Mouse (Mus musculus): ENCODE measurements at regions not wholly inside any gene's neighbourhood (a gene's known extent, or its start where the extent isn't known, plus 50 kb on each side); places are given as distances from the start of the nearest gene placed in this dataset.

GRCm38 (mm10) chr9:41803680-41804460 is 320.2 kb downstream of the Sorl1 start:
- no peak for TF ChIP-seq GATA4 (IDR thresholded peaks at IDR 0.05; ENCODE audit: insufficient replicate concordance, low read length)

GRCm38 (mm10) chr9:41801376-41801775 is 322.7 kb downstream of the Sorl1 start:
- TF ChIP-seq GATA4 (IDR thresholded peaks at IDR 0.05; ENCODE audit: insufficient replicate concordance, low read length) = no peak

GRCm38 (mm10) chr9:41792830-41793213 is 331.3 kb downstream of the Sorl1 start:
- no peak for TF ChIP-seq GATA4 (IDR thresholded peaks at IDR 0.05; ENCODE audit: insufficient replicate concordance, low read length)

GRCm38 (mm10) chr9:41792173-41792829 is 331.8 kb downstream of the Sorl1 start:
- no peak for TF ChIP-seq GATA4 (IDR thresholded peaks at IDR 0.05; ENCODE audit: insufficient replicate concordance, low read length)

- no peak for TF ChIP-seq GATA4 (IDR thresholded peaks at IDR 0.05; ENCODE audit: insufficient replicate concordance, low read length)
These were observed 332.5 kb downstream of the Sorl1 start for GRCm38 (mm10) chr9:41791501-41792172.

- TF ChIP-seq GATA4 (IDR thresholded peaks at IDR 0.05; ENCODE audit: insufficient replicate concordance, low read length) = no peak
These were observed 339.0 kb downstream of the Sorl1 start for GRCm38 (mm10) chr9:41785131-41785530.

- TF ChIP-seq GATA4 (IDR thresholded peaks at IDR 0.05; ENCODE audit: insufficient replicate concordance, low read length) = no peak
These were observed 351.7 kb downstream of the Sorl1 start for GRCm38 (mm10) chr9:41772281-41772902.

GRCm38 (mm10) chr9:41771276-41771675 is 352.8 kb downstream of the Sorl1 start:
- TF ChIP-seq GATA4 (IDR thresholded peaks at IDR 0.05; ENCODE audit: insufficient replicate concordance, low read length) = no peak

- no peak for TF ChIP-seq GATA4 (IDR thresholded peaks at IDR 0.05; ENCODE audit: insufficient replicate concordance, low read length)
These were observed 355.8 kb downstream of the Sorl1 start for GRCm38 (mm10) chr9:41768316-41768715.

GRCm38 (mm10) chr9:41766533-41766920 is 357.6 kb downstream of the Sorl1 start:
- no peak for TF ChIP-seq GATA4 (IDR thresholded peaks at IDR 0.05; ENCODE audit: insufficient replicate concordance, low read length)

- no peak for TF ChIP-seq GATA4 (IDR thresholded peaks at IDR 0.05; ENCODE audit: insufficient replicate concordance, low read length)
These were observed 358.1 kb downstream of the Sorl1 start for GRCm38 (mm10) chr9:41765816-41766532.

- TF ChIP-seq GATA4 (IDR thresholded peaks at IDR 0.05; ENCODE audit: insufficient replicate concordance, low read length) = no peak
These were observed 363.0 kb downstream of the Sorl1 start for GRCm38 (mm10) chr9:41761050-41761576.

- no peak for TF ChIP-seq GATA4 (IDR thresholded peaks at IDR 0.05; ENCODE audit: insufficient replicate concordance, low read length)
These were observed 369.6 kb downstream of the Sorl1 start for GRCm38 (mm10) chr9:41754434-41755002.

- TF ChIP-seq GATA4 (IDR thresholded peaks at IDR 0.05; ENCODE audit: insufficient replicate concordance, low read length) = no peak
These were observed 378.0 kb downstream of the Sorl1 start for GRCm38 (mm10) chr9:41745979-41746647.

All from liver, adult (tissue).